Mouse (Mus musculus): ENCODE data around the gene Slc4a1ap.

- TF ChIP-seq ZNF384 (IDR thresholded peaks at IDR 0.05; ENCODE audit: low read depth, low read length) (no peak), MAFK (IDR thresholded peaks at IDR 0.05; ENCODE audit: insufficient read depth, low read depth, low read length) (no peak)
Measured at GRCm38 (mm10) chr5:31596481-31597429, 70.0 kb downstream of the Slc4a1ap start, which contains the start of gene Mrpl33.
